ENCODE assay signal across 10 mouse cellular contexts in the genomic region with DNA sequence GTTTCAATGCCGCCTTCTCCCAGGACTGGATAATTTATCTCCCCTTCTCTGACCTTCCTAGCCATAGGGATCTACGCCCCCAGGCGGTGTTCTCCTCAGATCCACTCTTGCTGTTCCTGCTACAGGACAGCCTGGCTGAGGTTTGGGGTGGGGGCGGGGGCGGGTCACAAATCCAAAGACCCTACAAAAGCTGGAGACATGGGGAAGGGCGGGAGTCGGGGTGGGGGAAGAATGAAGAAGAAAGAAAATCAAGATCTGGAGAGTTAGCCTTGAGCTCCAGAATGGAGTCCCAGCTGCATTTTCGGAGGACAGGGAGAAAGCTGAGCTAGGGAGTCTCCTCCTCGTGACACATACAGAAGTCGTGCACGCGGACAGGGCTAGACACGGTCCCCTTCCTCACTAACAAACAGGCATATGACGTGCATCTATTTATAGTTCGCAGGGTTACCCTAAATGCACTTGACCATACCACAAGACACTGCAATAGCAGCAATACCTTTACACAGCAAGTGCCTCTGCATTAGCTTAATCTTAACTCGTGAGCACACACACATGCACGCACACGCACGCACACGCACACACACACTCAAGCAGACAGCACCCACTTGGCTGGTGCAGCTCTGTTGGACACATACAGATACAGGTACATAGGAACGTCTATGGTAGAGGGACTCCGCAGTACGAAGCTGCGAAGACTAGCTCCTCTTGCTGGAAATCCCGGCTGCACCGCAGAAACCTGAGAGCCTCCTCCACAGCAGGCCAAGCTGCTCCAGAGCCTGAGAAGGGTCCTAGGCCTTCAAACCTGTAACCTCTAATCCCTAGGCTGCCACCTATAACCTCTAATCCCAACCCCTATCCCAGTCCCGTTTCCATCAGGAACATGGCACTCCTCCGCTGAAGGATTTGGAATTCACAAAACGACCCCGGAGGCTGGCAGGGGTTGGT. TPM values are rescaled to one million over a fixed set of nuclear protein-coding genes. Genes with fewer than 3 reads are reported as not detected.
A peak's percentile ranks its signal among the peaks of the same experiment; 100 is the strongest.
DNase-seq lines count a peak whose midpoint lies in the region; ATAC-seq lines count a peak whose summit lies in the region.
"Had no signal": no experiment of that assay in that cellular context is flagged by ENCODE, and none has a peak within 500 bp of the region (broad histone marks: within the 10 kb centered on the region; RNA-seq: fewer than 3 reads in every experiment).

No protein-coding gene starts in this region.

- intact Hi-C loops in heart, postnatal 14 days (cut with DNase I) = no loop called here

- H3K4me1 ChIP-seq in heart, embryonic 12.5 days (replicated peaks) = peaks cover 36% of the 10 kb centered on the region
- H3K4me1 ChIP-seq in hindbrain, embryonic 14.5 days (replicated peaks; ENCODE audit: control insufficient read depth, insufficient read depth, low read length) = peaks cover 11% of the 10 kb centered on the region; the same call in 1 of the 2 replicates
- no peaks in the 10 kb centered on the region for H3K4me1 ChIP-seq in neural tube, embryonic 11.5 days (ENCODE audit: control insufficient read depth, insufficient read depth, low read length)

- no peak for ATAC-seq in heart, embryonic 12.5 days (ENCODE audit: insufficient number of reproducible peaks, low FRiP score)
- ATAC-seq in hindbrain, embryonic 14.5 days (ENCODE audit: low FRiP score) = no peak
- ATAC-seq in neural tube, embryonic 11.5 days (ENCODE audit: insufficient read depth, low FRiP score, low TSS enrichment) = no peak

- no peak overlapping the region for H3K9ac ChIP-seq in heart, embryonic 12.5 days
- H3K9ac ChIP-seq in hindbrain, embryonic 14.5 days = peak overlapping the region; percentile 89
- H3K9ac ChIP-seq in neural tube, embryonic 11.5 days (ENCODE audit: low read length) = peak overlapping the region; percentile 35
- H3K9ac ChIP-seq: embryonic facial prominence, embryonic 13.5 days had no signal

- no peak overlapping the region for H3K4me2 ChIP-seq in heart, embryonic 12.5 days
- H3K4me2 ChIP-seq in hindbrain, embryonic 14.5 days (replicated peaks) = peak overlapping the region; percentile 66
- peak overlapping the region; percentile 17 for H3K4me2 ChIP-seq in neural tube, embryonic 11.5 days (ENCODE audit: low read depth)

- peaks cover 100% of the 10 kb centered on the region for H3K27me3 ChIP-seq in heart, embryonic 12.5 days (replicated peaks)
- peaks cover 88% of the 10 kb centered on the region for H3K27me3 ChIP-seq in hindbrain, embryonic 14.5 days (ENCODE audit: control insufficient read depth, insufficient read depth, low read length)
- H3K27me3 ChIP-seq in neural tube, embryonic 11.5 days (ENCODE audit: control insufficient read depth, insufficient read depth, low read length) = peaks cover 98% of the 10 kb centered on the region

- no peaks in the 10 kb centered on the region for H3K36me3 ChIP-seq in heart, embryonic 12.5 days
- H3K36me3 ChIP-seq in hindbrain, embryonic 14.5 days (replicated peaks; ENCODE audit: control insufficient read depth, insufficient read depth) = 0 out of 2 replicates have a peak, but pooled peaks cover 7% of the 10 kb centered on the region
- H3K36me3 ChIP-seq in neural tube, embryonic 11.5 days (ENCODE audit: control insufficient read depth, insufficient read depth, low read length) = no peaks in the 10 kb centered on the region
- H3K36me3 ChIP-seq: embryonic facial prominence, embryonic 13.5 days had no signal

- peak overlapping the region; percentile 30; the same call in 1 of the 2 replicates for H3K4me3 ChIP-seq in heart, embryonic 12.5 days
- H3K4me3 ChIP-seq in hindbrain, embryonic 14.5 days (replicated peaks; ENCODE audit: low read length) = peak overlapping the region; percentile 54
- H3K4me3 ChIP-seq in neural tube, embryonic 11.5 days (ENCODE audit: low read depth, low read length) = peak overlapping the region; percentile 31
- H3K4me3 ChIP-seq: heart, adult 2 months had no signal

- H3K27ac ChIP-seq in heart, embryonic 12.5 days (ENCODE audit: poor library complexity, severe bottlenecking) = no peak overlapping the region
- peak overlapping the region; percentile 97 for H3K27ac ChIP-seq in hindbrain, embryonic 14.5 days
- H3K27ac ChIP-seq in neural tube, embryonic 11.5 days (ENCODE audit: low read depth, low read length) = no peak overlapping the region
- H3K27ac ChIP-seq: embryonic facial prominence, embryonic 13.5 days; heart, adult 2 months had no signal

- 5% methylated on average over 30 of the region's 30 CpGs for WGBS in heart, embryonic 12.5 days
- WGBS in hindbrain, embryonic 14.5 days = under 1% methylated on average over 30 of the region's 30 CpGs
- 1% methylated on average over 30 of the region's 30 CpGs for WGBS in neural tube, embryonic 11.5 days

- no peak for DNase-seq in heart, postnatal 14 days
- DNase-seq in R1 (ENCODE audit: low read depth, low spot score) = peak; percentile 38
- peak; percentile 36 for DNase-seq in hindbrain, embryonic 14.5 days (ENCODE audit: low spot score)
- peak; percentile 59 for DNase-seq in neural tube, embryonic 11.5 days (ENCODE audit: low spot score)
- no peak for DNase-seq in urinary bladder, postnatal 25 days (ENCODE audit: low spot score)
- DNase-seq in adrenal gland, adult 2 months = no peak
- no peak for DNase-seq in adrenal gland, postnatal 14 days

- no peaks in the 10 kb centered on the region for H3K9me3 ChIP-seq in heart, embryonic 12.5 days (replicated peaks)
- H3K9me3 ChIP-seq in hindbrain, embryonic 14.5 days (ENCODE audit: control insufficient read depth, low read length) = no peaks in the 10 kb centered on the region
- no peaks in the 10 kb centered on the region for H3K9me3 ChIP-seq in neural tube, embryonic 11.5 days (ENCODE audit: control insufficient read depth, low read length)
- H3K9me3 ChIP-seq: embryonic facial prominence, embryonic 13.5 days had no signal

RNA-seq across cellular contexts. Expression of a gene that starts 1.4 kb away (rescaled TPM):
- polyA plus RNA-seq in heart, embryonic 12.5 days (2016; fragmentation: Nextera tagmentation; extraction: Ambion mirVana) = 0.08 TPM in 1 of 2 replicates, not detected in the other
- not detected for total RNA-seq in heart, postnatal 14 days (2021)
- polyA plus RNA-seq in hindbrain, embryonic 14.5 days (2014; fragmentation: Nextera tagmentation; extraction: Ambion mirVana) = 8.7 and 11.5 TPM in 2 replicates
- 1.6 and 2.4 TPM in 2 replicates for polyA plus RNA-seq in neural tube, embryonic 11.5 days (2014; fragmentation: Nextera tagmentation; extraction: Ambion mirVana)
- total RNA-seq in adrenal gland, adult 2 months (2021) = not detected
- not detected in 2 replicates for polyA plus RNA-seq in adrenal gland, adult 2 months (2012; rRNA removed)
- 0.26 TPM in 1 of 2 replicates, not detected in the other for total RNA-seq in adrenal gland, postnatal 14 days (2021)
- total RNA-seq: heart, adult 2 months had no signal
- polyA plus RNA-seq: embryonic facial prominence, embryonic 13.5 days; heart, adult 2 months had no signal

RNA-seq across cellular contexts. Expression of a gene that starts 12.7 kb away (rescaled TPM):
- polyA plus RNA-seq in heart, embryonic 12.5 days (2016; fragmentation: Nextera tagmentation; extraction: Ambion mirVana) = 10.1 and 11.1 TPM in 2 replicates
- 1 to 10 TPM; 6.9 to 8.9 TPM for total RNA-seq in heart, postnatal 14 days (2021)
- 14.6 TPM in 2 replicates for polyA plus RNA-seq in hindbrain, embryonic 14.5 days (2014; fragmentation: Nextera tagmentation; extraction: Ambion mirVana)
- 15.1 and 16.6 TPM in 2 replicates for polyA plus RNA-seq in neural tube, embryonic 11.5 days (2014; fragmentation: Nextera tagmentation; extraction: Ambion mirVana)
- total RNA-seq in adrenal gland, adult 2 months (2021) = 10 to 100 TPM in 1 of 2 experiments, 1 to 10 TPM in 1; 9.1 to 10.1 TPM
- 7.1 and 9.0 TPM in 2 replicates for polyA plus RNA-seq in adrenal gland, adult 2 months (2012; rRNA removed)
- 9.9 and 10.8 TPM in 2 replicates for total RNA-seq in adrenal gland, postnatal 14 days (2021)

RNA-seq across cellular contexts. Expression of a gene that starts 53.2 kb away (rescaled TPM):
- polyA plus RNA-seq in heart, embryonic 12.5 days (2016; fragmentation: Nextera tagmentation; extraction: Ambion mirVana) = 4.0 and 4.6 TPM in 2 replicates
- total RNA-seq in heart, postnatal 14 days (2021) = 10 to 100 TPM; 17.0 to 20.2 TPM
- polyA plus RNA-seq in hindbrain, embryonic 14.5 days (2014; fragmentation: Nextera tagmentation; extraction: Ambion mirVana) = 20.0 and 20.8 TPM in 2 replicates
- polyA plus RNA-seq in neural tube, embryonic 11.5 days (2014; fragmentation: Nextera tagmentation; extraction: Ambion mirVana) = 3.9 and 4.0 TPM in 2 replicates
- 10 to 100 TPM in 1 of 2 experiments, 1 to 10 TPM in 1; 9.3 to 13.3 TPM for total RNA-seq in adrenal gland, adult 2 months (2021)
- 3.3 and 4.1 TPM in 2 replicates for polyA plus RNA-seq in adrenal gland, adult 2 months (2012; rRNA removed)
- 11.5 and 16.0 TPM in 2 replicates for total RNA-seq in adrenal gland, postnatal 14 days (2021)

Comparison
In these comparisons a context has a peak if more than half of its experiments do, and no peak if none do; other contexts are left out.
1. DNase-seq: peak in R1 (single experiment), hindbrain, embryonic 14.5 days (single experiment) and neural tube, embryonic 11.5 days (single experiment); none in heart, postnatal 14 days (0 of 2), urinary bladder, postnatal 25 days (single experiment), adrenal gland, adult 2 months (single experiment) and adrenal gland, postnatal 14 days (single experiment).
2. Peak in every context shown above with its lines, with median percentiles within 50 percentile points of each other: H3K4me3 ChIP-seq.